Mouse (Mus musculus) lung, postnatal 25 days (tissue): ENCODE measurements at regions not wholly inside any gene's neighbourhood (a gene's known extent, or its start where the extent isn't known, plus 50 kb on each side); places are given as distances from the start of the nearest gene placed in this dataset.
A peak's percentile ranks its signal among the peaks of the same experiment; 100 is the strongest.

ENCODE experiments used
- DNase-seq: peaks from one replicate; pipeline ENCODE4 v3.0.0; 2022; ENCODE audit warnings: low spot score

DNA sequence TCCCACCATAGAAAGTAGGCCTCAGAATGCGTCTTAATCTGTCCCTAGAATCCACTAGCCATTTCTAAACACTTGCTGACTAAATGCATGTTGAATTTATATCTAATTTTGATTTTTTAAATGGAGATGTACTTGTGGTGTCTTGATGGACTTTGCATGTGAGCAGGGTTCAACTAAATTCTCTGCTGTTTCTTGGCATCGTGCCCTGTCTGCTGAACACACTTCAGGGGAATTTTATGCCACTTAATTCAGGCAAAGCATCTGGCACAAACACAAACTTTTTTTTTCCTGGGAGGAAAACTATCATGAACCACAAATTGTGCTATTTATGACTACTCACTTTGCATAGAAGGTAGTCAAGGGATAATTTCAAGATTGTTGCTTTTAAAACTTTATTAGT lies 87.7 kb downstream of the Stc2 start:
- DNase-seq: no peak

- peak; percentile 68 for DNase-seq
Observed at GRCm38 (mm10) chr11:31248467-31248866, 66.2 kb upstream of the Gm17332 start.
